Mouse (Mus musculus) embryo, embryonic 9.5 days (tissue): ENCODE results near the gene A630076J17Rik.
A peak's percentile ranks its signal among the peaks of the same experiment; 100 is the strongest.

Experiments used
- DNase-seq: peaks from one replicate; pipeline ENCODE4 v3.0.0-alpha.2; 2017; ENCODE audit errors: extremely low spot score

The A630076J17Rik gene

DNA sequence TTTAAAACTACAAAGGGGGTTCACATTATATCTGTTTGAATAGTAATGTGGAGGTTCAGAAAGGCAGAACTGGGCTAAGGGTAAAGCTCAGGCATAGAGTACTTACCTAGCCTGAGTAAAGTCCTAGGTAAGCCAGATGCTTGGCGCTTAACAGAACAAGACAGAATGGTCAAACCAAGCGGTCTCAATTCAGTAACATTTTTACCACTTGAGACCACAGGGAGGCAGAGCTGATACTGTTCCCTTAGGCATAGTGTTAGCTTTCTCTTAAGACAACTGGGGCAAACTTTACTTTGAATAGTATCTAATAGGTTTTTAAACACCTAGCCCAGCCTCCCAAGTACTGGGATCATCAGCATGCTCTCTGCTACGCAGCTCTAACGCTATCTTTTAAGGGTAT is 45.6 kb downstream of the A630076J17Rik start:
- no peak for DNase-seq

DNA sequence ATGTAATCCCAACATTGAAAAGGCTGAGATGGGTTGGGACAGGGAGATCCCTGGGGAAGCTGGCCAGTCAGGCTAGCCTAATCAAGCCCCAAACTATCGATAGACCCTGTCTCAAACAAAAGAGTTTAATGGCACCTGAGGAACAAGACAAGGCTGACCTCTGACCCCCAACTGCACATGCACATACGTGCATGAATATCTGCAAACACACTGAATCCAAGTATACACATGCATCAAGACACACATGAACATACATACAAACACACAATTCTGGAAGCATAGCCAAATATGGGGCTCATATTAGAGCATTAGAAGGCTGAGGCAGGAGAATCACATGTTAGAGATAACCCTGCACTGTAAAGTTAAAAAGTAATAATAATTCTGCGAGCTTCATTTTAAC is 46.2 kb downstream of the A630076J17Rik start:
- DNase-seq, result no peak

DNA sequence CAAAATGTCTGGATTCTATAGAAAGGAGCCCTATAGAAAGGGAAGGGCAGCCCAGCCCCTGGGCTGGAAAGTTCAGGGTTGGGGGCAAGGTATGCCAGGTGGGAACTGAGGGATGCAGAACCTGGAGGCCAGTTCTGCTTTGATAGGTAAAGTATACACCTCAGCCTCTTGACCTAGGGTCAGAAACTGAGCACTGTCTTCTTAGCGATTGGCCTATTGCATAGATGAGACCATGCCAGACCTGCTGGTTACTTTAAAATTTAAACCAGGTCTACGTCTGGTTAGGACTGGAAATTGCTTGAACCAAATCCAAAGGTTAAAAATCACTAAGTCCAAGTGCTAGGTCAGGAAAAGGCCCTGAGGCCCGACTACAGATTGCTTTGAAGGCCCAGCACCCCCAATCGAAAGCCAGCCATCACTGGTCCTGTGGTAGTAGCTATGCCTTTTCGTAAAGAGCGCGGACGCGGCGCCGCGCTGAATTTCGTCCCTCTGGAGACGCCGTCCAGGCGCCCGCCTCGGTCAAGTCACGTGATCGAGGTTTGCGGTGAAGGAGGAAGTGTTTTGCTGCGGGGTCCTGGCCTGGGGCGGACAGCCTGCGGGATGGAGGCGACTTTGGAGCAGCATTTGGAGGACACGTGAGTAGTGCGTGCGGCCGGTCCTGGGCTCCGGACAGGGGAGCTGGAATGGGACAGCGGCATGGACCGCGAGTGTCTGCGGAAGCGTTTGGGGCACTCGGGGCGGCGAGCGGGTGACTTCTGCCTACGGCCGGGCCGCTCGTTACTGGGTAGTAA is 48.3 kb downstream of the A630076J17Rik start, which contains the start of gene Lamtor5:
Lamtor5 (plus strand) TSS at position 380 of the 791 bp plus-strand sequence.
- DNase-seq, result peak; percentile 92
